Mouse (Mus musculus) neural tube, embryonic 15.5 days (tissue): Measurements from ENCODE around the gene Crym. TPM values are rescaled to one million over a fixed set of nuclear protein-coding genes. Genes with fewer than 3 reads are reported as not detected.

Experiments used
- ATAC-seq: fragments of 200-750 bp; cut with Nextera tagmentation; 2 replicates; pipeline ENCODE4 v1.8.0; 2017; ENCODE audit warnings: mild to moderate bottlenecking, moderate TSS enrichment, moderate library complexity; ENCODE audit not compliant: low FRiP score
- H3K27ac ChIP-seq: fragments of 300-500 bp; sonication (generic); replicated peaks from 2 replicates; pipeline ENCODE4 v1.5.1; 2015; ENCODE audit warnings: mild to moderate bottlenecking, inconsistent platforms
- H3K27me3 ChIP-seq: fragments of 300-500 bp; sonication (generic); replicated peaks from 2 replicates; pipeline ENCODE4 v1.6.1; 2015; ENCODE audit warnings: inconsistent platforms
- H3K36me3 ChIP-seq: fragments of 300-500 bp; sonication (generic); 2 replicates; pipeline ENCODE4 v1.6.1; 2015; ENCODE audit warnings: inconsistent platforms
- H3K4me1 ChIP-seq: fragments of 300-500 bp; sonication (generic); 2 replicates; pipeline ENCODE4 v1.6.1; 2015; ENCODE audit warnings: inconsistent platforms
- H3K4me2 ChIP-seq: fragments of 300-500 bp; sonication (generic); 2 replicates; pipeline ENCODE4 v1.6.1; 2015; ENCODE audit warnings: inconsistent platforms, mild to moderate bottlenecking, moderate library complexity
- H3K4me3 ChIP-seq: fragments of 300-500 bp; sonication (generic); replicated peaks from 2 replicates; pipeline ENCODE4 v1.5.1; 2015; ENCODE audit warnings: mild to moderate bottlenecking, inconsistent platforms
- H3K9ac ChIP-seq: fragments of 300-500 bp; sonication (generic); replicated peaks from 2 replicates; pipeline ENCODE4 v1.6.1; 2015; ENCODE audit warnings: mild to moderate bottlenecking, inconsistent platforms
- H3K9me3 ChIP-seq: fragments of 300-500 bp; sonication (generic); replicated peaks from 2 replicates; pipeline ENCODE4 v1.6.1; 2016; ENCODE audit warnings: inconsistent platforms
- WGBS: fragments of 180-500 bp; shearing (Covaris S2); methylation state at CpG from one replicate; pipeline ENCODE4 v1.1.7; 2015; ENCODE audit warnings: mixed read lengths; 5-methylcytosine and 5-hydroxymethylcytosine counted together
- polyA plus RNA-seq: library from polyadenylated mRNA; unstranded; fragments of >200 nt; fragmentation: Nextera tagmentation; extraction: Ambion mirVana; gene quantifications from 2 replicates; pipeline ENCODE4 v1.2.1, GENCODE M21; 2015

The Crym gene
- polyA plus RNA-seq, 1 experiment from 2014 or later, result 9.9 TPM

GRCm38 (mm10) chr7:120156841-120157409 is 45.0 kb downstream of the Crym start:
- Histone ChIP-seq H3K9ac (no peak overlapping the region), H3K4me2 (no peak overlapping the region), H3K27ac (no peak overlapping the region), H3K9me3 (no peaks in the 10 kb centered on the region), H3K4me1 (peaks cover 9% of the 10 kb centered on the region; the same call in 1 of the 2 replicates), H3K4me3 (no peak overlapping the region), H3K36me3 (no peaks in the 10 kb centered on the region), H3K27me3 (no peaks in the 10 kb centered on the region)
- 8% methylated on average over 2 of the region's 2 CpGs for WGBS
- ATAC-seq, result no peak

- H3K4me2 ChIP-seq, result no peak overlapping the region
- H3K4me1 ChIP-seq, result no peaks in the 10 kb centered on the region
- WGBS, result 90% methylated on average over 2 of the region's 2 CpGs
- no peak overlapping the region for H3K9ac ChIP-seq
- no peaks in the 10 kb centered on the region for H3K36me3 ChIP-seq
- no peaks in the 10 kb centered on the region for H3K9me3 ChIP-seq
- no peak for ATAC-seq
- H3K27me3 ChIP-seq, result no peaks in the 10 kb centered on the region
- H3K4me3 ChIP-seq, result no peak overlapping the region
- H3K27ac ChIP-seq, result no peak overlapping the region
These were observed 51.0 kb downstream of the Crym start for GRCm38 (mm10) chr7:120150898-120151297.

GRCm38 (mm10) chr7:120150257-120150656 is 51.7 kb downstream of the Crym start:
- Histone ChIP-seq H3K27me3 (no peaks in the 10 kb centered on the region), H3K4me1 (no peaks in the 10 kb centered on the region), H3K4me3 (no peak overlapping the region), H3K4me2 (no peak overlapping the region), H3K36me3 (no peaks in the 10 kb centered on the region), H3K9me3 (no peaks in the 10 kb centered on the region), H3K9ac (no peak overlapping the region), H3K27ac (no peak overlapping the region)
- WGBS, result 19% methylated on average over 3 of the region's 3 CpGs
- no peak for ATAC-seq

- no peak for ATAC-seq
- H3K4me3 ChIP-seq, result no peak within 1 kb of the TSS
- H3K27ac ChIP-seq, result no peak within 1 kb of the TSS
- H3K9me3 ChIP-seq, result no peaks in the 10 kb centered on the region
- no peaks in the 10 kb centered on the region for H3K27me3 ChIP-seq
- no peaks in the 10 kb centered on the region for H3K36me3 ChIP-seq
- no peak within 1 kb of the TSS for H3K9ac ChIP-seq
- no peaks in the 10 kb centered on the region for H3K4me1 ChIP-seq
- WGBS, result 88% methylated on average over 9 of the region's 9 CpGs
- no peak within 1 kb of the TSS for H3K4me2 ChIP-seq
These were observed 56.7 kb downstream of the Crym start, which contains the start of gene Zp2 for GRCm38 (mm10) chr7:120145191-120145590. Gene Zp2 (minus strand): TSS chr7:120145291.

- Histone ChIP-seq H3K4me2 (no peak overlapping the region), H3K36me3 (no peaks in the 10 kb centered on the region), H3K27ac (no peak overlapping the region), H3K9me3 (no peaks in the 10 kb centered on the region), H3K27me3 (no peaks in the 10 kb centered on the region), H3K4me3 (no peak overlapping the region), H3K4me1 (no peaks in the 10 kb centered on the region), H3K9ac (no peak overlapping the region)
- ATAC-seq, result no peak
- 88% methylated on average over 1 of the region's 1 CpGs for WGBS
These were observed 59.2 kb downstream of the Crym start for GRCm38 (mm10) chr7:120142743-120143142.

Other genes starting within 250 kb of the Crym start
- 0.23 TPM in 1 of 2 replicates, not detected in the other for gene Dnah3, start 106.8 kb downstream of the Crym start, polyA plus RNA-seq
- 15.2 and 18.3 TPM in 2 replicates for gene Tmem159, start 99.8 kb downstream of the Crym start, polyA plus RNA-seq
- 0.10 TPM in 1 of 2 replicates, not detected in the other for gene Zp2, start 56.8 kb downstream of the Crym start, polyA plus RNA-seq
- gene Anks4b, start 28.3 kb downstream of the Crym start, polyA plus RNA-seq, result 0.32 TPM in 1 of 2 replicates, not detected in the other
- not detected in 2 replicates for gene Abca14, start 1.9 kb upstream of the Crym start, polyA plus RNA-seq
- 0.27 TPM in 1 of 2 replicates, not detected in the other for gene Abca15, start 126.6 kb upstream of the Crym start, polyA plus RNA-seq
- not detected in 2 replicates for gene Abca16, start 207.5 kb upstream of the Crym start, polyA plus RNA-seq